Mouse (Mus musculus): Measurements from ENCODE around the gene 4933407L21Rik.

DNA sequence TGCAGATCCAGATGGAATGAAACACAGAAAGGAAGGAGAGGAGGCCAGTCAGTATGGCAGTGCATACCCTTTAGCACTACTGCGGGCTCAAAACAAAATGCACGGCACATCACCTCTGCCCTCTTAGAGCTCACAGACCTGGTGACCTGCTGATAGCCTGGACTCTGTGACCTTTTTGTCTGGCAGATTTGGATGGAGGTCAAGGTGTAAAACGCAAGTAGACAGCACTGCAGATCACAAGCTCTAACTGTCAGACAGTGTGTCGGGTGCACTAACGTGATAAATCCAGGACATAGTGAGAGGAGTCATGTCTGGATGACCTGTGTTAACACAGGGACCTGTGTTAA lies 5.4 kb upstream of the 4933407L21Rik start:
- TF ChIP-seq CTCF (IDR thresholded peaks at IDR 0.05; ENCODE audit: control insufficient read depth, insufficient read depth, low read length) (no peak), POLR2A (IDR thresholded peaks at IDR 0.05; ENCODE audit: borderline replicate concordance, control insufficient read depth, low read depth, low read length) (no peak)

All from bone marrow, adult 2 months (tissue).